Mouse (Mus musculus): ENCODE measurements around the gene Trabd2b.

Trabd2b gene

DNA sequence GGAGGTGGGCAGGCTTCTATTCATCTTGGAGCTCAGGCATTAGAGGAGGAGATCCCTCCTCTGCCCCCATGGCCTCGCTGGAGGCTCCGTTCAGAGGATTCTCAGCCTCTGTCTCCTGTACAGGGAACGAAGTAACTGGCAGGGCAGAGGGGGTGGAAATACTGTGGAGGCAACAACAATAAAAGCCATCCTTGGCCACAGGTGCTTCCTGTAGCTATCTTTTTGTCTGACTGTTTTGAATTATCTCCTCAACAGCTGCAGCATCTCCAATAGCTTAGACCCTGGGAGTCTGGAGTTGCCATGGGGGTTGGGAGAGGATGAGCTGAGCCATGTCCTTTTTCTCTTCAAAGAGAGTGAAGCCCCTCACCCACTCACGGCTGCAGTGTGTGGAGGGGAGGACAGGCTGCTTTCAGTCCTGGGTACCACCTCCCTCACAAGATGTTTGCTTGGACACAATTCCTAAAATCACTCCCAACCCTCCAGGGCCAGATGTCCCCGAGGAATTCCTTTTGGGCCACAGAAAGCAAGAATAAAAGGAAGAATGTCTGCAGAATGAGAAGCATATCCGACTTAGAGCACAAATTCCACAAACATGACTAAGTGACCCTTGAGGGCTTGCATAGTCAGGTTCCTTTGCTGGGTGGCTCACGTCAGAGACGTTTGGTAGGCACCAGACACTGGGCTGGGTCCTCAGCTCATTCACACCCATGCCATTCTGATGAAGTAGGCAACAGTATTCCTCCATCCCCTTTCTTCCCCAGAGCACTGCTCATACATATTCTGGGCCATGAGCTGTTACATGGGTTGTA lies 194.9 kb downstream of the Trabd2b start:
- DNase-seq (ENCODE audit: low spot score in 2 of 2) = no peak

GRCm38 (mm10) chr4:114605670-114606069 lies 199.1 kb downstream of the Trabd2b start:
- no peak for DNase-seq (ENCODE audit: low spot score in 2 of 2)

- DNase-seq (ENCODE audit: low spot score in 2 of 2) = no peak
These were observed 201.3 kb downstream of the Trabd2b start for GRCm38 (mm10) chr4:114607873-114608272.

GRCm38 (mm10) chr4:114609297-114609696 lies 202.8 kb downstream of the Trabd2b start:
- DNase-seq (ENCODE audit: low spot score in 2 of 2) = no peak

DNA sequence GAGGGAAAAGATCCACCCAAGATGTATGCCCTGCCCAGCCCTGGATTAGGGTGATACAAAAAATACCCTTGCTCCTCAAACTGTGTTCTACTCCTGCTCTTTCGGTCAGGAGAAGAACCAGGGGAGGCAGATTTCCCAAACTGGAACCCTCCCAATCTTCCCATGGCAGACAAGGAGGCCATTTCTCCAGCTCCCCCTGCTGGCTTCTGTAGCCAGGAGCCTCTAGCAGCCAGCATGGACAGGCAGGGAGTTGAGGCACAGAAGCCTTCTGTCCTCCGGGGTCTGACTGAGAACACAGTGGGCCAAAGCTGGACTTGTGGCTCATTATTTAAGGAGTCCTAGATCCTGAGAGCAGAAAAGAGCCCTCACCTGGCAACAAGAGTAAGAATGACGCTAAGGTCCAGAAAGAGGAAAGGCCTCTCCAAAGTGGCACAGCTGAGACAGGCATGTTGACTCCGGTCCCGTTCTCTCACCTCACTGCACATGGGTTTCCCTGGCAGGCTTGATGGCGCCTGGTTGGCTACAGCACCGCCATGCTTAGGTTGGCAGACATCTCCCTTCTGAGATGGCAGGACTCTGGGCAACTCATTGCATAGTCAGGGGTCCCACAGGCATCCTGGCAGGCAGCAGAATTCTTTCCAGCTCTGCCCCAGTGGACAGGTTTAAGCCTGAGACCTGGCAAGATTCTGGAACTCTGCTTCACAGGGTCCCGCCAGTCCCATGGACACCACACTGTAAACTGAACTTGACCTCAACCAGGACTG lies 204.8 kb downstream of the Trabd2b start:
- no peak for DNase-seq (ENCODE audit: low spot score in 2 of 2)

DNA sequence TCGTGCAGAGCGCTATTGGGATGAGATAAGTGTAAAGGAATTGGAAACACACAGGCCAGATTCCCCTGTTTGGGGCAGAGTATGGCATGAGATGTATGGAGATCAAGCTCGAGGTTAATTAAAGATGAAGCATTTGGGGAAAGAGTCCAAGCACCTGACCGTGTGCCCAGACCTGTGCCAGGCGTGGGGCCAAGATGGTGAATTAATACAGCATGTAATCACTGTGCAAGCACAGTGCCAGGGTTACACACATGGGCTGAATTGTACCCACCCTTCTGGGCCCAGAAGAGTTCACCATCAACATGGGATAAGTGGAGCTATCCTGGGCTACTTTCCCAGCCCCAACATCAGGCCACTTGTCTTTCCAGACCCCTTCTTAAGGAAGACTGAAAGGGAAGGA lies 205.5 kb downstream of the Trabd2b start:
- no peak for DNase-seq (ENCODE audit: low spot score in 2 of 2)

- DNase-seq (ENCODE audit: low spot score in 2 of 2) = no peak
These were observed 206.3 kb downstream of the Trabd2b start for GRCm38 (mm10) chr4:114612827-114613226.

- no peak for DNase-seq (ENCODE audit: low spot score in 2 of 2)
These were observed 207.6 kb downstream of the Trabd2b start for GRCm38 (mm10) chr4:114614086-114614485.

DNA sequence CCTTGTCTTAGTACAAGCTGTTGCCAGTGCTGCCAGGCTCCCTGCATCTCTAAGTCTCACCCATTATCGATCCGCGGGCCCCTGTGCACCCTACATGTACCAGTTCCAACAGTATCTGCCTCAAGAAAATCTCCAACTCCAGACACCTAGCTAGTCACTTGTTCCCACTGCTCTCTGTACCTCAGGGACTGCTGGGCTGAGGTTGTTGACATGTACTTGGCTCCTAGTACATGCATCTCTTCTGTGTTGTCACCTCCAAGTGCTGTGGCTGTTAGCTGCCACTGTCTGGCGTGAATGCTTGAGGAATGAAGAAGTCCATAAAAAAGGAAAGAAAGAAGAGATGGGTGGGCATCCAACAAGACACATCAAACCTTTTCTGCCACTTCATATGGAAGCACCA lies 209.2 kb downstream of the Trabd2b start:
- DNase-seq (ENCODE audit: low spot score in 2 of 2) = no peak

DNA sequence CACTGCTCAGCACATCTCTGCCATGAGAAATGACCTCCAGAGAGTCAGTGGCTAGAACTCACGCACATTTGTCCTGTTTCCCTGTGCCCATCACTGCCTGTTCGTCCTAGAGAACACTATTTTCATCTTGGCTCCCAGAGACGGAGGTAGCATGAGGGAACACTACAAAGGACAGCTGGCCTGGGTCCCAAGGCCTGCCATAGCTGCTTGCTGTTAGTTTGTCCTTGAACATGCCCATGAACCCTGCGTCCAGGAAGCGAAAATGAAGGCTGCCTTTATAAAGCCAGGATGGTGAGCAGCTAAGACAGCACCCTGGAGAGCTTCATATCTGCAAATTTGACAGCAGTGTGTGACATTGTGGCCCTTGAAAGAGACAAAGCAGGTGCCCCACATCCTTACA lies 216.4 kb downstream of the Trabd2b start:
- DNase-seq (ENCODE audit: low spot score in 2 of 2) = no peak

DNA sequence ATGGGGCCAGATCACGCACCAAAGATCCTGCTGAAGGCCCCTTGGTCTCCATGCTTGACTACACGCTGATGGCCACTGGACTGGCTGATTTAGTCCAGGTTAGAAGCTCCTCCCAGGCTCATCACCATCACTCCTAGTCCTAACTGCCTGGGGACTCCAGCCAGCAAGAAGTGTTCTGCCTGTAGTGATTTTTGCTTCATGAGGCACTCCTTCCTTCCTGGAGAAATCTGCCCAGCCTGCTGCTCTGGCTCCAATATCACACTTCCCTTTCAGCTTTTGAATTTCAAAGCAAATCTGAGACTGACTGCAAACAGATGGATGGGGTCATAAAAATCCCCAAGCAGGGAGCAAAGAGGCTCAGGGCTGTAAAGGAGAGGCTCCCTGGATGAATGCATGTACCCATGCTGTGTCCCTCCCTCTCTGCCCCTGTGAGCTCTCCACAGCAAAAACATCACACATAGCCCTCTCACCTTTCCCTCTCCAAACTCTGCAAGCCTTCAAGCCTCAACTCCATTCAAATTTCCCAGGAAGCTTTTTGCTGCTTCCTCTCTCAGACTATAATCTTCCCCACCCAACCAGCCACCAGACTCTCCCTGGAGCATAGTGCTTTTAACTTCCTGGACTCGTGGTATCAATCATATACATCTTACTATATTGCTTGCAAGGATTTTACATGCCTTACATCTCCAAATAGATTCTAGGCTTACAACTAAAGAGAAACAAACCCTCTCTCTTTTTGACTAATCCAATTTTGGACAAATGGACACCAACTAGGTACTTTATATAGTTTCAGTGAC lies 217.8 kb downstream of the Trabd2b start:
- DNase-seq (ENCODE audit: low spot score in 2 of 2) = no peak

DNA sequence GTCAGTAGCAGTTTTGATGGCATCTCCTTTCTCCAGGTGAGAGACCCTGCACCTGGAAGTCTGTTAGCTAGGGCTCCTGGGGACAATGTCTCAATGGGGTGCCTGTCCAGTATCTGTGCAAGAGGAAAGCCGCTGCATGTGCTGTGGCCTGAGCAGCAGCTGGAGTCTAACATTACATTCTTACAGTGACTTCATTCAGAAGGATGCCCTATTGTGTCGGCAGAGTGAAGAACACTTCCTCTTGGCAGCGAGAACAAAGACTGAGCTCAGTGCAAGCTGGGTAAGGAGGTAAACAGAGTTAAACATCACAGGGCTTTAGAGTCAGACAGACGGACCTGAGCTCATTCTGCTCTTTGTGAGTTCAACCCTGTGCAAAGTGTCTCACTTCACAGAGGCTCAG lies 218.8 kb downstream of the Trabd2b start:
- no peak for DNase-seq (ENCODE audit: low spot score in 2 of 2)

DNA sequence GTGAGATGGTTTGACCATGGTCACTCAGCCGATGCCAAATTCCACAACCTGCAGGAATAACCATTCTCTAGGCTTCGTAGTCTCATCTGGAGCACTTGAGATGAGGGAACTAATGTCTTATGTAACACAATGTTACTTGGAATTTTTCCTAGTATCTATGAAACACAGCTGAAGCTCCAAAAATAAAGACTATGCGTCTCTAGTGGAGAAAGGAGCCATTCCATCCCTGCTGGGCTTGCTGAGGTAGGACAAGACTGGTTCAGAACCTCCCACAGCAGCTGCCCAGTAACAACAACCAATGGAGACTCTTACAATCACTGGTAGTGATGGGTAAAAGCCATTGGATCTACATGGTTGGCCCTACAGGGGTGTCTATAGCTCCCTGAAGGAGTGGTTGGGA lies 219.4 kb downstream of the Trabd2b start:
- no peak for DNase-seq (ENCODE audit: low spot score in 2 of 2)

DNA sequence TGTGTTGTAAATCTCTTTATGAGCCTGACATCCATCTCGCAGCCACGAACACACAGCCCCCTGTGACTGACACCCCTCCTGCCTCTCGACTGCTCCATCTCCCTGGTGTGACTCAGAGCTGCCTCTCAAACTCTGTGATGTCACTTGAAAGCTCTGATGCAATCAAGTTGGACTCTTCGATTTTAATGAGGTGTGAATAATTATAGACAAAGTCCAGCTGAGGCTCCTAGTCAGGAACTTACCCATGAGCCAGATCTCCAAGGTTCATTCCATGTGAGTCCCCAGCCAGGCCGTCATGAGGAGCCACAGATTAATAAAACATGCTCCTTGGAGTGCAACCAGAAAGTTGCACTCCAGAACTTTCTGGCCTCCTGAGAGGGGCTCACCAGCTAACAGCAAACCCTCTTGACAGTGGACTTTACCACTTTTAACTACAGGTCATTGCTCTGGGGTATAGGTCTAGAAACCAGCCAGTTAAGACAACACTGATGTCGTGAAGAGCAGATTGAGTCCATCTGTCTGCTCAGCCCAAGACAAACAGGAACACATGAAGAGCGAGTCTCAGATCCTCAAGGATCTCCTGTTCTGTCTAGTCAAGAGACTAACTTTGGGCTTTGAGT lies 221.3 kb downstream of the Trabd2b start:
- DNase-seq (ENCODE audit: low spot score in 2 of 2) = no peak

DNA sequence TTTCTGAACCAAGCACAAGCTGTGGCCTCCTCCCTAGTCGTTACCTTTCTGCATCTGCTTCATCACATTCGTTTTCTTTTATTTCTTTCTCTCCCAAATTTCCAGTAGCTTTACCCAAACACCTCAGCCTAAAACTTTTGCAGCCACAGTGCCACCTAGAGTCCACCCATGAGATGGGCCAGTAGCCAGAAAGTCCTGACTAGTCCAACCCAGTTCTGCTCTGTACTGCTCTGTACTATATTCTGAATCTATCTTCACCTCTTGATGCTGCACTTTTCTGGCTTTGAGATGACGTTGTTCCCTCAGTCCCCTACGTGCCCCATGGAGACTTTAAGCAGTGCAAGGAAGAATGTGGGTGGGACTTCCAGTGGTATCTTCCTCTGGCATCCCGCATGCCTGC lies 229.4 kb downstream of the Trabd2b start:
- DNase-seq (ENCODE audit: low spot score in 2 of 2) = peak; percentile 62 to 73

- peak; percentile 40 to 63 for DNase-seq (ENCODE audit: low spot score in 2 of 2)
These were observed 229.8 kb downstream of the Trabd2b start for GRCm38 (mm10) chr4:114636324-114636723.

- peak in 1 of 2 experiments; percentile 18 for DNase-seq (ENCODE audit: low spot score in 2 of 2)
These were observed 230.6 kb downstream of the Trabd2b start for GRCm38 (mm10) chr4:114637120-114637519.

DNA sequence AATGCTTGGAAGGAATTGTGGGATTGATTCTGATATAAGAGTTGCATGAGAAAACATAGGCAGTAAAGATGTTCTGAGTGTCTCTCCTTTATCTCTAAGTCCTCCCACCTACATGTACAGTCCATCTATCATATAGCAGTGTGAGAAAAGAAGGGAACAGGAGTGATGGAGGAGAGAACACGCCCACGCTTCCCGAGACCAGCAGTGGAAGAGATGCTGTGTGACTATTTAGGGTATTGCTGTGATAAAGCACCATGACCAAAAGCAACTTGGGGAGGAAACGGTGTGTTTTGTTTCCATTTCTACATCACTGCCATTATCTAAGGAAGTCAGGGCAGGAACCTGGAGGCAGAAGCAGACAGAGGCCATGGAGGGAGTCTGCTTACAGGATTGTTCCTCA lies 235.9 kb downstream of the Trabd2b start:
- no peak for DNase-seq (ENCODE audit: low spot score in 2 of 2)

- DNase-seq (ENCODE audit: low spot score in 2 of 2) = no peak
These were observed 237.2 kb downstream of the Trabd2b start for GRCm38 (mm10) chr4:114643679-114644208.

- no peak for DNase-seq (ENCODE audit: low spot score in 2 of 2)
These were observed 238.8 kb downstream of the Trabd2b start for GRCm38 (mm10) chr4:114645341-114645740.

DNA sequence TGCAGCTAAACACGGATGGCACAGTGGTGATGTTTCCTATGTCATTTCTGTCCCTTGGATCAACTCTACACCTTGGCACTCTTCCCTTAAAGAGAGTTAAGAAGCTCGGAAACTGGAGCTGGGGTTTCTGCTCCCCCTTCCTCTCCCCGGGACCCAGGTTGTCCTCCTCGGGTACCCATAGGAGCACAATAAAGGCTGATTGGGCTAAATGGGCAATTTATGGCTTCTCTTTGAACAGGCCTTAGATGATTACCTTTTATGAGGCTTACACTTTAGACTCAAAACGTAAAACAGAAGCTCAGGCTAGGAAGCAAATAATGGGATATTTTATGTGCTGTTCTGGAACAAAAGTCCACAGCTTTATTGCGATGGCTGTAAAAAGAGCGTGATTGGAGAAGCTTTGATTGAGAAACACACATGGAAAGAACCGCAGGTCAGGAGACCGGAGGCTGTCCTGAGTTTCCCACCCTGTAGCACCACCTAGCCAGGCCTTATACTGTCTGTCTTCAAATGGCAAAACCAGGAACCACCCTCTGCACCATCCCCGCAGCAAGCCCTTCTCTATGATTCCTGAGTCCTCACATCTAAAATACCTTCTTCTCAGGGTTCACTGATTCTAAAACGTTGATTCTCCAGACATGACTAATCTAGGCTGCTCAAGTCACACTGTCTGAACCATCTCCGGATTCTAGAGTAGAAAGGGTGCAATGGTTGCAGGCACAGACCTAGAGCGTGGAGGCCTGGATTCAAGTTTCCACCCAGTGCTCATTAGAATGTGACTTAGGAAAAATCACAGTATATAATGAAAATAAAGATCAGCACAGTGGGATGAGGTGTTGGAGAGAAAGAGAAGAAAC lies 240.5 kb downstream of the Trabd2b start:
- DNase-seq (ENCODE audit: low spot score in 2 of 2) = no peak
